Mouse (Mus musculus): ENCODE data around the gene Gm43720. TPM values are rescaled to one million over a fixed set of nuclear protein-coding genes. Genes with fewer than 3 reads are reported as not detected.

The Gm43720 gene
- 0.15 TPM in 1 of 2 replicates, not detected in the other for polyA plus RNA-seq (2014; fragmentation: Nextera tagmentation; extraction: Ambion mirVana)

DNA sequence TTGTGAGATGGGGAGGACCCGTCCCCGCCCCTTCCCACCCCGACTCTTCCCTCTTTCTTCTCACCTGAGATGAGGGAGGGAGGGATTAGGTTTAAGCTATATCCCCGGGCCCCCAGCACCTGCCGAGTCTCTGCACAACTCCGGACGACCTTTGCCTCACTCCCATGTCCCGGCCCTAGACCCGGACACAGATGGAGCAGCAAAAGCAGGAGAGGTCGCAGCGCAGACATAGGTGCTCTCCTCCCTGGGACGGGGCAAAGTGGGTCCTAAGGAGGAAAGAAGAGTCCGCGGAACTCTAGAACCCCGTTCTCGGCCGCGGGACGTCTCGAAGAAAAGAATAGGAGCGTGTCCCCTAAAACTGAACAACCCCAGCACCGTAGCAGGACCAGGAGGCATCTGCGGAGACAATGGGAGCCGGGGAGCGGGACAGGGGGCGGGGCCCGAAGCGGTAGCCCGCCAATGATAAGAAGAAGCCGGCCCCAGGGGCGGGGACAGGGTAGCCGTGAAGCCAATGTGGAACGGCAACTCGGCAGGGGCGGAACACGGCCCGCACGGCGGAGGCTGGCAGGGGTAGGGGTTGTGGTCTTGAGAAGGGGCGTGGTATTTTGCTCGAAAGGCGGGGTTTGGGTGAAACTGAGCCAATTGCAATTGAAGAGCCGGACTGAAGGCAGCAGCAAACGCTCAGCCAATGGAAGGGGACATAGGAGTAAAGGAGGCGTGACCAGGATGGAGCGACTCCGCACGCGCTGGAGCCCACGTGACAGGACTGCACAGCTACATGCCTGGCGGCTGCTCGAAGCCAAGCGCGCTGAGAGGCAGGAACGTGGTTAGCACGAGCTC, at the start of gene Gm43720, which contains the start of the genes Gpc2 and Stag3:
Gene Gm43720 (minus strand): TSS at position 374 of the 840 bp plus-strand sequence.
Gene Gpc2 (minus strand): TSS at position 421 of the 840 bp plus-strand sequence.
Gene Stag3 (plus strand): TSS at position 656 of the 840 bp plus-strand sequence.
- peaks cover 43% of the 10 kb centered on the region for H3K4me1 ChIP-seq (replicated peaks; ENCODE audit: control insufficient read depth, insufficient read depth, low read length)
- H3K4me2 ChIP-seq (replicated peaks) = peak within 1 kb of the TSS; percentile 68
- H3K27ac ChIP-seq = peak within 1 kb of the TSS; percentile 64
- DNase-seq (ENCODE audit: low spot score) (peak; percentile 97), ATAC-seq (ENCODE audit: low FRiP score) (peak; percentile 99)
- peaks cover 32% of the 10 kb centered on the region for H3K36me3 ChIP-seq (replicated peaks; ENCODE audit: control insufficient read depth, insufficient read depth)
- no peaks in the 10 kb centered on the region for H3K27me3 ChIP-seq (ENCODE audit: control insufficient read depth, insufficient read depth, low read length)
- WGBS = 1% methylated on average over 56 of the region's 56 CpGs
- peak within 1 kb of the TSS; percentile 71 for H3K9ac ChIP-seq
- peak within 1 kb of the TSS; percentile 54 for H3K4me3 ChIP-seq (replicated peaks; ENCODE audit: low read length)
- peaks cover 7% of the 10 kb centered on the region; the same call in 1 of the 2 replicates for H3K9me3 ChIP-seq (ENCODE audit: control insufficient read depth, low read length)

DNA sequence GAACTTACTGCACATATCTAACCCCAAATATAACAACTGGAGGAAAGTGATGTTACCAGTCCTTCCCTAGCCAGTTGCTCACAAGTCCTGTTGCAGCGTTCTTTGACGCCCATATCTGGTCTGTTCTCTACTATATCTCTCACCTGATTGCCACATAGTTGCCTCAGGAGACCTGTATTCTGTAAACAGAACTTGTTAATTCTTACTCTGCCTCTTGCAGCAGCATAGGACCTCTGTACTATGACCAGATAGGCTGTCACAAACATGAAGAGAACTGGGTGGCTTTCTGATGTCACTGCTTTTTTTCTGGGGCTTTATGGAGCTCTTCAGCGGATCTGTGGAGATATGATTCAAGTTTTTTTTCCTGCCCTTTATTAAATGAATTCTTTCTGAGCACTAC, 33.0 kb upstream of the Gm43720 start:
- Histone ChIP-seq H3K27me3 (ENCODE audit: control insufficient read depth, insufficient read depth, low read length) (no peaks in the 10 kb centered on the region), H3K36me3 (replicated peaks; ENCODE audit: control insufficient read depth, insufficient read depth) (no peaks in the 10 kb centered on the region), H3K4me1 (replicated peaks; ENCODE audit: control insufficient read depth, insufficient read depth, low read length) (no peaks in the 10 kb centered on the region), H3K27ac (no peak overlapping the region), H3K4me3 (replicated peaks; ENCODE audit: low read length) (no peak overlapping the region), H3K9me3 (ENCODE audit: control insufficient read depth, low read length) (no peaks in the 10 kb centered on the region), H3K9ac (no peak overlapping the region), H3K4me2 (replicated peaks) (no peak overlapping the region)
- ATAC-seq (ENCODE audit: low FRiP score) (no peak), DNase-seq (ENCODE audit: low spot score) (no peak)
- WGBS = 93% methylated on average over 3 of the region's 3 CpGs

GRCm38 (mm10) chr5:138299613-138300012, 19.9 kb upstream of the Gm43720 start:
- H3K36me3 ChIP-seq (replicated peaks; ENCODE audit: control insufficient read depth, insufficient read depth) = no peaks in the 10 kb centered on the region
- H3K9me3 ChIP-seq (ENCODE audit: control insufficient read depth, low read length) = no peaks in the 10 kb centered on the region
- no peaks in the 10 kb centered on the region for H3K4me1 ChIP-seq (replicated peaks; ENCODE audit: control insufficient read depth, insufficient read depth, low read length)
- H3K27me3 ChIP-seq (ENCODE audit: control insufficient read depth, insufficient read depth, low read length) = no peaks in the 10 kb centered on the region
- ATAC-seq (ENCODE audit: low FRiP score) = no peak
- no peak for DNase-seq (ENCODE audit: low spot score)
- no peak overlapping the region for H3K4me3 ChIP-seq (replicated peaks; ENCODE audit: low read length)
- no peak overlapping the region for H3K9ac ChIP-seq
- 90% methylated on average over 2 of the region's 2 CpGs for WGBS
- no peak overlapping the region for H3K4me2 ChIP-seq (replicated peaks)
- H3K27ac ChIP-seq = no peak overlapping the region

GRCm38 (mm10) chr5:138294158-138294557, 14.4 kb upstream of the Gm43720 start:
- H3K36me3 ChIP-seq (replicated peaks; ENCODE audit: control insufficient read depth, insufficient read depth) = no peaks in the 10 kb centered on the region
- no peaks in the 10 kb centered on the region for H3K9me3 ChIP-seq (ENCODE audit: control insufficient read depth, low read length)
- DNase-seq (ENCODE audit: low spot score) = no peak
- ATAC-seq (ENCODE audit: low FRiP score) = no peak
- no peak overlapping the region for H3K9ac ChIP-seq
- no peaks in the 10 kb centered on the region for H3K27me3 ChIP-seq (ENCODE audit: control insufficient read depth, insufficient read depth, low read length)
- no peaks in the 10 kb centered on the region for H3K4me1 ChIP-seq (replicated peaks; ENCODE audit: control insufficient read depth, insufficient read depth, low read length)
- no peak overlapping the region for H3K4me3 ChIP-seq (replicated peaks; ENCODE audit: low read length)
- H3K27ac ChIP-seq = no peak overlapping the region
- H3K4me2 ChIP-seq (replicated peaks) = no peak overlapping the region

GRCm38 (mm10) chr5:138291638-138292037, 11.9 kb upstream of the Gm43720 start:
- H3K4me1 ChIP-seq (replicated peaks; ENCODE audit: control insufficient read depth, insufficient read depth, low read length) = no peaks in the 10 kb centered on the region
- H3K27me3 ChIP-seq (ENCODE audit: control insufficient read depth, insufficient read depth, low read length) = no peaks in the 10 kb centered on the region
- no peaks in the 10 kb centered on the region for H3K36me3 ChIP-seq (replicated peaks; ENCODE audit: control insufficient read depth, insufficient read depth)
- H3K9ac ChIP-seq = no peak overlapping the region
- H3K4me3 ChIP-seq (replicated peaks; ENCODE audit: low read length) = no peak overlapping the region
- 80% methylated on average over 1 of the region's 1 CpGs for WGBS
- ATAC-seq (ENCODE audit: low FRiP score) (no peak), DNase-seq (ENCODE audit: low spot score) (no peak)
- H3K27ac ChIP-seq = no peak overlapping the region
- H3K9me3 ChIP-seq (ENCODE audit: control insufficient read depth, low read length) = no peaks in the 10 kb centered on the region
- H3K4me2 ChIP-seq (replicated peaks) = no peak overlapping the region

- Histone ChIP-seq H3K27ac (no peak overlapping the region), H3K9me3 (ENCODE audit: control insufficient read depth, low read length) (no peaks in the 10 kb centered on the region), H3K4me3 (replicated peaks; ENCODE audit: low read length) (no peak overlapping the region), H3K36me3 (replicated peaks; ENCODE audit: control insufficient read depth, insufficient read depth) (no peaks in the 10 kb centered on the region), H3K4me2 (replicated peaks) (no peak overlapping the region), H3K27me3 (ENCODE audit: control insufficient read depth, insufficient read depth, low read length) (no peaks in the 10 kb centered on the region), H3K9ac (no peak overlapping the region), H3K4me1 (replicated peaks; ENCODE audit: control insufficient read depth, insufficient read depth, low read length) (no peaks in the 10 kb centered on the region)
- ATAC-seq (ENCODE audit: low FRiP score) (no peak), DNase-seq (ENCODE audit: low spot score) (no peak)
- WGBS = 80% methylated on average over 3 of the region's 3 CpGs
These were observed 8.1 kb upstream of the Gm43720 start for GRCm38 (mm10) chr5:138287861-138288260.

- no peaks in the 10 kb centered on the region for H3K36me3 ChIP-seq (replicated peaks; ENCODE audit: control insufficient read depth, insufficient read depth)
These were observed 3.8 kb upstream of the Gm43720 start for GRCm38 (mm10) chr5:138283540-138283939.

DNA sequence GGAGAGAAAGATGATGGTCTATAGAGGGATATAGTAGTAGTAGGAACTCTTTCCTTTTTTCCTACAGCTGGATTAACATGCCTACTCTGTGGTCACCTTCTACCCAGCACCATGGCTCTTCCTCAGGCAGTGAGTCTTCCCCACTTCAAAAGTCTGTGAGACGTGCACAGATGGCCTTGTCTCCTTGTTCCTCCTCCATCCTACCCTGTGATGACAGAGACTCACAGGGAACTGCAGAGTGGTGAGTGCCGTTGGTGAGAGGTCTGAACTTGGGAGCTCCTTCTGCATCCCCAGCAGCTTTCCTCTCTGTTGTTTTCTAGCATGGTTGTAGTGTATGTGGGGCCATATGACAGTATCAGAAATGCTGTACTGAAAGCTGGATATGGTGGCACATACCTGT, 2.0 kb upstream of the Gm43720 start:
- H3K27me3 ChIP-seq (ENCODE audit: control insufficient read depth, insufficient read depth, low read length) = no peaks in the 10 kb centered on the region
- H3K4me3 ChIP-seq (replicated peaks; ENCODE audit: low read length) = no peak overlapping the region
- peaks cover 7% of the 10 kb centered on the region; the same call in 1 of the 2 replicates for H3K9me3 ChIP-seq (ENCODE audit: control insufficient read depth, low read length)
- peaks cover 23% of the 10 kb centered on the region for H3K4me1 ChIP-seq (replicated peaks; ENCODE audit: control insufficient read depth, insufficient read depth, low read length)
- H3K9ac ChIP-seq = no peak overlapping the region
- DNase-seq (ENCODE audit: low spot score) (no peak), ATAC-seq (ENCODE audit: low FRiP score) (no peak)
- no peak overlapping the region for H3K4me2 ChIP-seq (replicated peaks)
- no peak overlapping the region for H3K27ac ChIP-seq
- H3K36me3 ChIP-seq (replicated peaks; ENCODE audit: control insufficient read depth, insufficient read depth) = peaks cover 15% of the 10 kb centered on the region; the same call in 1 of the 2 replicates
- WGBS = 86% methylated on average over 2 of the region's 2 CpGs

More at GRCm38 (mm10) chr5:138283540-138283939, 3.8 kb upstream of the Gm43720 start:
- Histone ChIP-seq H3K27me3 (ENCODE audit: control insufficient read depth, insufficient read depth, low read length) (no peaks in the 10 kb centered on the region), H3K9me3 (ENCODE audit: control insufficient read depth, low read length) (peaks cover 7% of the 10 kb centered on the region; the same call in 1 of the 2 replicates), H3K4me3 (replicated peaks; ENCODE audit: low read length) (no peak overlapping the region), H3K4me2 (replicated peaks) (no peak overlapping the region), H3K9ac (no peak overlapping the region), H3K4me1 (replicated peaks; ENCODE audit: control insufficient read depth, insufficient read depth, low read length) (peaks cover 6% of the 10 kb centered on the region), H3K27ac (no peak overlapping the region)
- 59% methylated on average over 1 of the region's 1 CpGs for WGBS
- ATAC-seq (ENCODE audit: low FRiP score) = no peak
- DNase-seq (ENCODE audit: low spot score) = no peak

- no peak for DNase-seq (ENCODE audit: low spot score)
- H3K9ac ChIP-seq = no peak overlapping the region
- peak overlapping the region; percentile 54 for H3K4me3 ChIP-seq (replicated peaks; ENCODE audit: low read length)
- H3K36me3 ChIP-seq (replicated peaks; ENCODE audit: control insufficient read depth, insufficient read depth) = peaks cover 23% of the 10 kb centered on the region; the same call in 1 of the 2 replicates
- ATAC-seq (ENCODE audit: low FRiP score) = no peak
- H3K27ac ChIP-seq = no peak overlapping the region
- H3K27me3 ChIP-seq (ENCODE audit: control insufficient read depth, insufficient read depth, low read length) = no peaks in the 10 kb centered on the region
- peak overlapping the region; percentile 68 for H3K4me2 ChIP-seq (replicated peaks)
- 93% methylated on average over 15 of the region's 15 CpGs for WGBS
- H3K9me3 ChIP-seq (ENCODE audit: control insufficient read depth, low read length) = peaks cover 7% of the 10 kb centered on the region; the same call in 1 of the 2 replicates
- peaks cover 33% of the 10 kb centered on the region for H3K4me1 ChIP-seq (replicated peaks; ENCODE audit: control insufficient read depth, insufficient read depth, low read length)
These were observed 1.1 kb upstream of the Gm43720 start for GRCm38 (mm10) chr5:138280829-138281228.
